Mouse (Mus musculus) bone marrow macrophage, adult 2 months (primary cell): ENCODE data around the gene Scn2b. TPM values are rescaled to one million over a fixed set of nuclear protein-coding genes. Genes with fewer than 3 reads are reported as not detected.

Source experiments
- H3K27ac ChIP-seq: 2 replicates; pipeline ENCODE4 v1.5.1; 2012; ENCODE audit warnings: low read depth, low read length; ENCODE audit not compliant: insufficient read depth
- H3K4me1 ChIP-seq: 2 replicates; pipeline ENCODE4 v1.6.1; 2012; ENCODE audit warnings: low read length; ENCODE audit not compliant: control insufficient read depth, insufficient read depth
- H3K4me3 ChIP-seq: 2 replicates; pipeline ENCODE4 v1.5.1; 2012; ENCODE audit warnings: mild to moderate bottlenecking, low read length, moderate library complexity; ENCODE audit not compliant: insufficient read depth
- CTCF ChIP-seq: IDR thresholded peaks from 2 replicates; pipeline ENCODE4 v1.5.1; 2012; ENCODE audit warnings: low read depth, mild to moderate bottlenecking, low read length, moderate library complexity
- POLR2A ChIP-seq: IDR thresholded peaks from 2 replicates; pipeline ENCODE4 v1.6.1; 2012; ENCODE audit warnings: mild to moderate bottlenecking, low read depth, low read length, borderline replicate concordance
- polyA plus RNA-seq: library from polyadenylated mRNA; stranded (reverse); fragments of >200 nt; gene quantifications from 2 replicates; pipeline ENCODE4 v1.2.4, GENCODE M21; 2012; ENCODE audit not compliant: missing spikeins, insufficient read depth, insufficient read length

Scn2b gene
- polyA plus RNA-seq, 1 experiment, result 0.23 TPM

DNA sequence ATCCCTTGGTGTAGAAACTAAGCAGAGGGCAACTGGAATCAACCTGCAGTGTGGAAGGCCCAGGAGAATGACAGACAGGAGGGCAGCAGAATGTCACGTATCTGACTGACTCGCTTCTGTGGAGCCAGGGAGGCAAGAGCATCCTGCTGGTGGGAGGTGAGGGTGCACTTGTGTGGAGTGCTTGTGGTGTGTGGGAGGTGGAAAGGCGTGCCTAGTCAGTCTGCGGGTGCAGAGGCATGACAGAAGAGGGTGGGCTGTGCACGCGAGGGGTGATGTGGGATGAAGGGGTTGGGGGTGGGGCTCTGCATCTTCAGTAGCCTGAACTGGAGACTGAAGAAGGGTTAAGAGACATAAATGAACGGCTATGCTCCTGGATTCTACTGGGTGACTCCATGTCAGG lies 35.8 kb downstream of the Scn2b start:
- Histone ChIP-seq H3K27ac (no peak overlapping the region), H3K4me1 (no peaks in the 10 kb centered on the region), H3K4me3 (no peak overlapping the region)
- no peak for TF ChIP-seq POLR2A
- TF ChIP-seq CTCF, result no peak

DNA sequence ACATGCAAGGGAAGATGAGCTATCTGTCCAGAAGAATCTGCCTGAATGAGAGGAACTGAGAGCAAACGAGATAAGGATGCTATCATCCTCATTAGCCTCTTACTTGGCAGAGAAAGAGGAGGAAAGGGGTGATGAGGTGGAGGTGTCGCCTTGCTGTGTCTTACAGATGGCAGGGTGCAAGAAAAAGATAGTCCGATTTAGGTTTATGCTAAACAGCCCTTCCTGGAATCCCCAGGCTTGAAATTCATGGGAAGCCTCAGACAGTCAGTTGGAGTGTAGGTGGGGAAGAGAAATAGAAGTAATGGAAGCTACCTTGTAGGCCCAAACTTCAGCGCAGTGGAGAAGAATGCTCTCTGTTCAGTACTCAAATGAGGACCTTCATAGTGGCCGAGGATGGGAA lies 50.3 kb downstream of the Scn2b start:
- no peak overlapping the region for H3K4me3 ChIP-seq
- TF ChIP-seq POLR2A, result no peak

DNA sequence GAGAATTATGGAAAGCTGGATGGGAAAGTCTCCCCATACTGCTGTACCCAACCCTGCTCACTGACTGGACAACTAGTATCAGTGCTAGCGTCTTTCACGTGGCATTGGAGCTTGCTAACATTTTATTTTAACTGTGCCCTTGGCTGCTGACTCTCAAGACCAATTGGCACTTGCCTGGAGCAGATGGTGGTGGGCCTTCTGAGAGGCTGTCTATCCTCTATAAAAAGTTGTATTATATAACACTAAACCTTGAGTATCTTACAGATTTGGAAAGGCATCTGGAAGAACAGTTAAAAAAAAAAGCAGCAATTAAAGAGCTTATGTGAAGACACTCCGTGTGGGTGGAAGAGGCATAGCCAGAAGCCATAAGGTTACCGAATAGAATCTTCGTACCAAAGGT lies 52.6 kb downstream of the Scn2b start:
- Histone ChIP-seq H3K4me1 (no peaks in the 10 kb centered on the region), H3K4me3 (no peak overlapping the region), H3K27ac (no peak overlapping the region)
- no peak for TF ChIP-seq POLR2A
- TF ChIP-seq CTCF, result no peak

More for the DNA sequence above, 50.3 kb downstream of the Scn2b start:
- Histone ChIP-seq H3K4me1 (no peaks in the 10 kb centered on the region), H3K27ac (no peak overlapping the region)

DNA sequence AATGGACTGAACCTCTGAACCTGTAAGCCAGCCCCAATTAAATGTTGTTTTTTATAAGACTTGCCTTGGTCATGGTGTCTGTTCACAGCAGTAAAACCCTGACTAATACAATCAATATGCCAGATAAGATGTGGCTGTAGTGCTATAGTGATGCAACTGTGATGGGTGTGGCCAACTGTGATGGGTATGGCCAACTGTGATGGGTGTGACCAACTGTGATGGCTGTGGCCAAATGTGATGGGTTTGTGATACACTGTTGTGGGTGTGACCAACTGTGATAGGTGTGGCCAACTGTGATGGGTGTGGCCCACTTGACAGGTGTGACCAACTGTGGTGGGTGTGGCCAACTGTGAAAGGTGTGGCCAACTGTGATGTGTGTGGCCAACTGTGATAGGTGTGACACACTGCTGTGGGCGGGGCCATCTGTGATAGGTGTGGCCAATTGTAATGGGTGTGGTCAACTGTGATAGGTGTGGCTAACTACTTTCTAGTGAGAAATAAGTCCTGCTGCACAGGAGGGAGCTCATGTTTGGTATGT lies 53.6 kb downstream of the Scn2b start:
- no peaks in the 10 kb centered on the region for H3K4me1 ChIP-seq
- no peak overlapping the region for H3K4me3 ChIP-seq
- no peak for TF ChIP-seq POLR2A
- TF ChIP-seq CTCF, result no peak
- H3K27ac ChIP-seq, result no peak overlapping the region

DNA sequence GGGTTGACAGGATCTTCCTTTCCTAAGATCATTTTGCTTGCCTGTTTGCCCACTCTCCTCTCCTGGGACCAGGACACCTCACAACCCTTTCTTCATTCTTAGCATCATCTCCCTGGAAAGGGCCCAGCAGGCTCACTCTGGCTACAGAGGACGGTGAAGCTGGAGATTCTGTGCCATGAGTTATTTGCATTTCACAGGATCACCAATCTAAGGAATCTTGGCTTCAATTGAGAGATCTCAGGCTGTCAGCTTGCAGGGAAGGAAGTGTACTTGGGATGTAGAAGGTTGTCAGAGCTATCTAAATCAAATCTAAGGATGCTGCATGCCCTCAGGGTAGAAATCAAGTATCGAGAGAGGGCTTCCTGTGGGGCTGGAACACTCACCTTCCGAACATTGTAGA lies 55.9 kb downstream of the Scn2b start:
- Histone ChIP-seq H3K4me3 (no peak overlapping the region), H3K27ac (no peak overlapping the region), H3K4me1 (no peaks in the 10 kb centered on the region)
- TF ChIP-seq CTCF (no peak), POLR2A (no peak)

DNA sequence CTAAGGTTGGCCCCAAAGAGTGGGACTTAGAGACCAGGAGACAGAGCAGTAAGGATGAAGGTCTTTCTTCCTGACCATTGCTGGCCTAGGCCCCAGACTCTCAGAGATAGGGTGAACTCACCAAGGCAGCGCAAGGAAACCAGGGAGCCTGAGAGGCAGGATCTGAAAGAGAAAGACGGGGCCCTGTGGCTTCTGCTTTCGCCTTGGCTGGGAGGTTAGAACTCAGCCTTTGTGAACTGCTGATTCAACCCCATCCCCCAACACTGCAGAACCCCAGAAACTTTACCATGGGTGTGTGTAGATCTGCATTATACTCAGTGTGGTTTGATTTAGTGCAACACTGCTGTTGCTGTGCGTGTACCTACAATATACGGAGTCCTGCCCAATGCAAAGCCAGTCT lies 61.7 kb downstream of the Scn2b start:
- no peak overlapping the region for H3K27ac ChIP-seq
- peaks cover 13% of the 10 kb centered on the region for H3K4me1 ChIP-seq
- no peak overlapping the region for H3K4me3 ChIP-seq
- TF ChIP-seq POLR2A (no peak), CTCF (no peak)

Other genes with a start within 250 kb of the Scn2b start
- gene Kmt2a, start 236.5 kb upstream of the Scn2b start, polyA plus RNA-seq, result 31.6 and 32.2 TPM in 2 replicates
- 311 and 441 TPM in 2 replicates for gene Atp5l, start 197.0 kb upstream of the Scn2b start, polyA plus RNA-seq
- 40.7 and 48.0 TPM in 2 replicates for gene Ube4a, start 152.2 kb upstream of the Scn2b start, polyA plus RNA-seq
- not detected in 2 replicates for gene Cd3g, start 137.4 kb upstream of the Scn2b start, polyA plus RNA-seq
- not detected in 2 replicates for gene Cd3d, start 136.0 kb upstream of the Scn2b start, polyA plus RNA-seq
- not detected in 2 replicates for gene Cd3e, start 108.2 kb upstream of the Scn2b start, polyA plus RNA-seq
- not detected in 2 replicates for gene Mpzl2, start 78.0 kb upstream of the Scn2b start, polyA plus RNA-seq
- gene Mpzl3, start 62.6 kb upstream of the Scn2b start, polyA plus RNA-seq, result 0.73 and 1.1 TPM in 2 replicates
- gene Jaml, start 38.6 kb upstream of the Scn2b start, polyA plus RNA-seq, result 12.1 and 16.3 TPM in 2 replicates
- 0.11 TPM in 1 of 2 replicates, not detected in the other for gene Scn4b, start 20.6 kb downstream of the Scn2b start, polyA plus RNA-seq
- 2.6 and 3.7 TPM in 2 replicates for gene BC049352, start 64.2 kb downstream of the Scn2b start, polyA plus RNA-seq
- gene Tmprss4, start 86.3 kb downstream of the Scn2b start, polyA plus RNA-seq, result 2.0 and 2.2 TPM in 2 replicates
- 195 and 197 TPM in 2 replicates for gene Il10ra, start 151.4 kb downstream of the Scn2b start, polyA plus RNA-seq
- not detected in 2 replicates for gene Tmprss13, start 201.3 kb downstream of the Scn2b start, polyA plus RNA-seq